Mouse (Mus musculus): ENCODE results near the gene Rnf5. TPM values are rescaled to one million over a fixed set of nuclear protein-coding genes. Genes with fewer than 3 reads are reported as not detected.

Rnf5 gene
- polyA plus RNA-seq, 1 experiment from 2014 or later: 185 TPM

DNA sequence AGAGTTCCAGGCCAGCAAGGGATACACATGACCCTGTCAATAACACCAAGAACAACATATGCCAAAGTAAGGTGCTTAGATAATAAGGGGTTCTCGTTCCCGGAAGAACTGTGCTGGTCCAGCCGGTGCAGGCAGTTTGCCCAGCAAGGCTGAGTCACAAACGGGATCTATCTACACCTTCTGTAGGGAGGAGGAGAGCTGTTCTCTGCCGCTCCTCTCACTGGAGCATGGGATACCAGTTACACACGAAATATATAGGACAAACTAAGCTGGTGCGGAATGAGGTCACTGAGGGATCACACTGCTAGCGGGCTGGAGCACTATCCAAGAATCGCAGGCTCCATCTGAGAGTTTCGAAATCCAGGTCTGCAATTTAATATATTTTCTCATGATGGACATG, 40.5 kb upstream of the Rnf5 start:
- no peak for DNase-seq (ENCODE audit: extremely low spot score, low spot score)
- H3K27ac ChIP-seq: peak overlapping the region; percentile 80
- H3K36me3 ChIP-seq (replicated peaks): peaks cover 15% of the 10 kb centered on the region
- 0 out of 2 replicates have a peak overlapping the region, but pooled peaks have one; percentile 99 for H3K4me3 ChIP-seq
- peaks cover 53% of the 10 kb centered on the region for H3K4me1 ChIP-seq
- 89% methylated on average over 10 of the region's 10 CpGs for WGBS
- H3K27me3 ChIP-seq (ENCODE audit: poor library complexity, severe bottlenecking): no peaks in the 10 kb centered on the region
- no peaks in the 10 kb centered on the region for H3K9me3 ChIP-seq

DNA sequence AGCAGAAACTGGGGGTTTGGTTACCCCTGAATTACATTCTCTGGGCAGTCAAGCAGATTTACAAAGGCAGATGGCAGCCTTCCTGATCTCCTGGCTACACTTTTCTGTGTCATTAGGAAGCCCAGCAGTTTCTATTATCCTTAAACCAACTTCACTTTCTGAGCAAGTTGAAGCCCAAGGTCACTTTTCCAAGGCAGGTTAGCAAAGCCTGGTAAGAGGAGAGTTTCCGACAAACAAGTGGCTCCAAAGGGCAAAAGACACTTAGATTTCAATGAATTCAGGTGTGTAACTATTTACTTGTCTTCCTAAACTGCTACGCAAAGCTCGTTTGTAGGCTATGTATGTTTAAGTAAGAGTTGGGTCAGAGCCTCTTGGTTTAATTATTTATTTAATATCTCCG, 39.9 kb upstream of the Rnf5 start:
- H3K4me1 ChIP-seq: peaks cover 47% of the 10 kb centered on the region
- no peak overlapping the region for H3K27ac ChIP-seq
- DNase-seq (ENCODE audit: extremely low spot score, low spot score): no peak

DNA sequence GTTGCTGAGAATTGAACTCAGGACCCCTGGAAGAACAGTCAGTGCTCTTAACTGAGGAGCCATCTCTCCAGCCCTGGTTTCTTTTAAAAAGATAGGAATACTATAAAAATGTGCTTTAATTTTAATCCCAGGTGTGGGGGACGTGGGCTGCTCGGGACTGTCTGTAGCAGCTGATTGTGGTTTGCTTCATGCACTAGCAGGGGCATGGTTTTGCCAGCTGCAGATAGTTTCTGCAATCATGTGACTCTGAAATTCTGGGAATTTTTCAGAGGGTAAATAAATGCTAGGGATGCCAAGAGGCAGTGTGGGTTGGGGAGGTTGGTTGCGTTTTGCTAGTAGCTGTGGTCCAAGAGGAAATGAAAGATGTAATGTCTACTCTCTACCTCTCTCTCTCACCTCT, 38.5 kb upstream of the Rnf5 start:
- Histone ChIP-seq H3K4me3 (no peak overlapping the region), H3K9me3 (no peaks in the 10 kb centered on the region), H3K4me1 (peaks cover 35% of the 10 kb centered on the region), H3K27ac (peak overlapping the region; percentile 84), H3K36me3 (replicated peaks) (peaks cover 9% of the 10 kb centered on the region), H3K27me3 (ENCODE audit: poor library complexity, severe bottlenecking) (no peaks in the 10 kb centered on the region; the same call in 1 of the 2 replicates)
- 92% methylated on average over 3 of the region's 3 CpGs for WGBS
- DNase-seq (ENCODE audit: extremely low spot score, low spot score): no peak

More for the DNA sequence above, 39.9 kb upstream of the Rnf5 start:
- Histone ChIP-seq H3K4me3 (no peak overlapping the region), H3K36me3 (replicated peaks) (peaks cover 9% of the 10 kb centered on the region), H3K9me3 (no peaks in the 10 kb centered on the region), H3K27me3 (ENCODE audit: poor library complexity, severe bottlenecking) (no peaks in the 10 kb centered on the region)
- WGBS: 93% methylated on average over 4 of the region's 4 CpGs

DNA sequence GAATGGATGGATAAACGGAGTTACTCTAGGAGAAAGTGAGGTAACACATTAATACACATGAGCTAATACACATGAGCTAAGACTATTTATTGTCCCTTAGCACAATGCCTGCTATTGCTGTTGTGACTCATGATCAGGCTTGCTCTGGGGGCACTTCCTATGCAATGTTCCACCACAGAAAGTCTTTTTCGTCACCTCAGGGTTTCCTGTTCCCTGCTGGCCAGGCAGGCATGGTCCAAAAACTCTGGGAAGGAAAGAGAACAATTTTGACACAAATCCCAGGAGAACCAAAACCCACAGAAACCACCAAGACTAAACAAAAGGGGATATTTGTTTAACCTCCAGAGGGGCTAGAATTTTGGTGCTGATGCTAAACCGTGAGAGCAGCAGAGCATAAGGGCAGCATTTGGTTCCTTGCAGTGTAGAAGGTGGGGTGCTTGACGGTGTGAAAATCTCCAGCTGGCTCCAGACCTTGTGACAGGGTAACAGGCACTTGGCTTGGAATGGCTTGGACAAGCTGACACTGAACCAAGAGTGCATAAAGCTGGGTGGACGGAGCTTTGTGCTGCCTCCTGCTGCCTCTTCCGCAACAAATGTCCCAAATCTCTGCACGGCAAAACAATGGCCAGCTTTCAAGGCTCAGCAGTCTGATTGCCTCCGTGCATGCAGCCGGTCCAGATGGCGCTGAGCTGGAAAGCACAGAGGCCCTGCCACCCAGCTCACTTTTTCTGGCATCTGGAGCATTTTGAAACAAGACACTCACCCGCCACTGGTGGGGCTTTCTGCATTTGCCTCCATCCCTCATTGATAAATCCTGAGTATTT, 37.5 kb upstream of the Rnf5 start:
- 20% methylated on average over 11 of the region's 11 CpGs for WGBS
- Histone ChIP-seq H3K27me3 (ENCODE audit: poor library complexity, severe bottlenecking) (no peaks in the 10 kb centered on the region; the same call in 1 of the 2 replicates), H3K4me3 (peak overlapping the region; percentile 7; the same call in 1 of the 2 replicates), H3K27ac (peak overlapping the region; percentile 84), H3K9me3 (no peaks in the 10 kb centered on the region), H3K36me3 (replicated peaks) (peaks cover 4% of the 10 kb centered on the region), H3K4me1 (peaks cover 27% of the 10 kb centered on the region)
- peak; percentile 61 for DNase-seq (ENCODE audit: extremely low spot score, low spot score)

DNA sequence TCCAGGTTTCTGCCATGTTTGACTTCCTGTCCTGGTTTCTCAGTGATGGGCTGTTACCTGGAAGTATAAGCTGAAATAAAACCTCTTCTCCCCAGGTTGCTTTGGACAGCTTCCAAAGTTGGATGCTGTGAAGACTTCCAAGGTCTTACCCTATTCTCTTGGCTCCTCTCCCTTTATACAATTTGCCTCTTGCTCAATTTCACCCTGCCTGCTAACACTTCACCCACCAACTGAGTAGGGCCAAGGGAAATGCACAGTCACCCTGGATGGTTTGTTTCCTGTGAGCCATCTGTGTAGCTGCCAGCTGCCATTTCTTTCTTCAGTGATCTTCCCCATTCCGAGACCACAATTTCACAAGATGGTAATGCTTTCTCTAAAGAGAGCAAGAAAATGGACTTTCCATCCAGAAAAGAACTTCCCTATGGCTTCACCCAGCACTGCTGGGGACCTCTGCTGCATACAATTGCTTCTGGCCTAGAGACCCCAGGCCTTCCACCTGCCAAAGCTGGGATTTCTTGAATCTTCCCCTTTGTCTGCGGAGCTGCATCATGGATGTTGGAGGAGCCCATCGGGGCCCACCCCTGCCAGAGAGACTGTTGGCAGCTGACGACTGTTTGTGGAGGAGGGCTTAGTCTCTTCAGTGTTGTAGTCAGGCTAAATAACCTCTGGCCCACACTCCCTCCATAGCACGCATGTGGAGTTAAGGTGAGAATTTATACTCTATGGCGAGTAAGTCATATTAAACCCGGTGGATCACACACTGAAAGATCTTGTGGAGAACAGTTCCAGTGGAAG, 36.2 kb upstream of the Rnf5 start:
- H3K27ac ChIP-seq: peak overlapping the region; percentile 51; the same call in 1 of the 2 replicates
- peaks cover 14% of the 10 kb centered on the region for H3K4me1 ChIP-seq
- 89% methylated on average over 7 of the region's 7 CpGs for WGBS
- no peaks in the 10 kb centered on the region for H3K9me3 ChIP-seq
- no peak for DNase-seq (ENCODE audit: extremely low spot score, low spot score)
- H3K4me3 ChIP-seq: no peak overlapping the region
- no peaks in the 10 kb centered on the region; the same call in 1 of the 2 replicates for H3K27me3 ChIP-seq (ENCODE audit: poor library complexity, severe bottlenecking)
- H3K36me3 ChIP-seq (replicated peaks): no peaks in the 10 kb centered on the region

DNA sequence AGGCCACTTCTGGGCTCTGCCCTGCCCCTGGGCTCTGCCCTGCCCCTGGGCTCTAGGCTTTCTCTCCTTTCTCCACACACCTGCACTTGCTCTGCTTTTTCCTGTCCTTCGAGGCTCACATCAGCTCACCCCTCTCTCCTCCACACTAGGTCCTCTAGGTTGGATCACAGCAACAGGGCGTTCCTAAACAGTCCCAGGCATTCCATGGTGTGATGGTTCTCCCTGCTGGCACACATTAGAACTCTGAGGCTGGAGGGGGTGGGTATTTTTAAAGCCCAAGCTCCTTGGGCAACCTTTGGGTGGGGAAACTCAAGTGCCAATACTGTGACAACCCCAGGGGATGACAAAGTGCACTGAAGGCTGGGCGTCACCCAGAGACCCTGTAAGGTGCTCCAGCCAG, 34.0 kb upstream of the Rnf5 start:
- H3K9me3 ChIP-seq: no peaks in the 10 kb centered on the region
- peaks cover 16% of the 10 kb centered on the region for H3K27me3 ChIP-seq (ENCODE audit: poor library complexity, severe bottlenecking)
- DNase-seq (ENCODE audit: extremely low spot score, low spot score): no peak
- H3K4me1 ChIP-seq: peaks cover 21% of the 10 kb centered on the region
- H3K4me3 ChIP-seq: no peak overlapping the region
- no peak overlapping the region for H3K27ac ChIP-seq
- no peaks in the 10 kb centered on the region for H3K36me3 ChIP-seq (replicated peaks)
- WGBS: 74% methylated on average over 3 of the region's 3 CpGs

DNA sequence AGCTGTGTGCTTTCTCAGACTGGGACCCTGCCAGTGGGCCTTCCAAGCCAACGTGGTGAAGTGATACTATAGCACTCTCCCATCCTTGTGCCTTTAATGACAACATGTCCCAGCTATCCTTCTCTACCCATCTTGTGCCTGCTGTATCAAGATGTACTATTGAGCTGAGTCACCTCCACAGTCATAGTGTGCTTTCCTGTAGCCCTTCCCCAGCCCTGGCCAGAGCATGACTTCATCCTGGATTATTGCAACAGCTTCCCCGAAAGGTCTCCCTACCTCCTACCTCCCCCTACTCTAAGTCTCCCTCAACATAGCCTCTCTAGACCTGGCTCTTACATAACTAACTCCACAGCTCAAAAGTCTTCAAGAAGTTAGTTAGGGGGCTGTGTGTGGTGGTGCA, 32.2 kb upstream of the Rnf5 start:
- Histone ChIP-seq H3K27ac (no peak overlapping the region), H3K36me3 (replicated peaks) (no peaks in the 10 kb centered on the region), H3K4me1 (peaks cover 29% of the 10 kb centered on the region), H3K27me3 (ENCODE audit: poor library complexity, severe bottlenecking) (peaks cover 34% of the 10 kb centered on the region), H3K4me3 (no peak overlapping the region), H3K9me3 (no peaks in the 10 kb centered on the region)
- no peak for DNase-seq (ENCODE audit: extremely low spot score, low spot score)
- WGBS: 69% methylated on average over 2 of the region's 2 CpGs

DNA sequence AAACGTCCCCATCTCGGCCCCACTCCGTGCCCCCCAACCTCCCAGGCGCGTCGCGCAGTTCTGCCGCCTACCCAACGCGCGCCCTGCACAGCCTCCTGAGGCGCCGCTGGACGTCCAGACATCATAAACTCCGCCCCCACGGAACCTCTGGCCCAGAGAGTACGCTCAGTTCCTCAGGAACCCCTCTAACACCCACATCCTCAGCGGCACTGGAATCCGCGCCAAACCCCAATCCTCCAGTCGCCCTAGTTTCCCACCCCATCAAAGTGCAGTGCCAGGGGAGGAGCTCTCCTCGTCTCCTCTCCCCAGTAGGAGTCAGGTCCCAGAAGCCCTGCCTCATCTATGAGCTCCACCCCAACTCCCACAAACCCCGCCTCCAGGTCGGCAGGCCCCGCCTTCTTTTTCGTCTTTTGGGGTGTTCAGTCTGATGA, 28.8 kb upstream of the Rnf5 start:
- Histone ChIP-seq H3K4me1 (peaks cover 58% of the 10 kb centered on the region), H3K4me3 (peak overlapping the region; percentile 80), H3K27me3 (ENCODE audit: poor library complexity, severe bottlenecking) (peaks cover 61% of the 10 kb centered on the region), H3K36me3 (replicated peaks) (no peaks in the 10 kb centered on the region), H3K27ac (peak overlapping the region; percentile 60; the same call in 1 of the 2 replicates), H3K9me3 (no peaks in the 10 kb centered on the region)
- WGBS: under 1% methylated on average over 26 of the region's 26 CpGs
- DNase-seq (ENCODE audit: extremely low spot score, low spot score): peak; percentile 49

DNA sequence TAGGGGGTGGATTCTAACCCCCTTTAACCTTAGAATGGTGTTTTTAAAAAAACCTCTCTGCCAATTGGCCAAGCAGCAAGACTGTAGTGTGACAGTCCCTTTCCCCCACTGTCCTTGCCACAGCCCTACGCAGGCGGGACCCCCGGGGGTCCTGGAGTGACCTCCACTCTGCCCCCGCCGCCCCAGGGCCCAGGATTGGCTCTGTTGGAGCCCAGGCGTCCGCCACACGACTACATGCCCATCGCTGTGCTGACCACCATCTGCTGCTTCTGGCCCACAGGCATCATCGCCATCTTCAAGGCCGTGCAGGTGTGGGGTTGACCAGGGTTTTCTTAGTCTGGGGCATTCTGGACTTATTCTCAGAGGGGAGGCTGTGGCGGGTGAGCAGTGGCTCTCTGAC, 28.2 kb upstream of the Rnf5 start:
- Histone ChIP-seq H3K4me1 (peaks cover 61% of the 10 kb centered on the region), H3K36me3 (replicated peaks) (no peaks in the 10 kb centered on the region), H3K4me3 (peak overlapping the region; percentile 80), H3K27ac (0 out of 2 replicates have a peak overlapping the region, but pooled peaks have one; percentile 60), H3K9me3 (no peaks in the 10 kb centered on the region), H3K27me3 (ENCODE audit: poor library complexity, severe bottlenecking) (peaks cover 61% of the 10 kb centered on the region)
- WGBS: 3% methylated on average over 12 of the region's 12 CpGs
- no peak for DNase-seq (ENCODE audit: extremely low spot score, low spot score)

DNA sequence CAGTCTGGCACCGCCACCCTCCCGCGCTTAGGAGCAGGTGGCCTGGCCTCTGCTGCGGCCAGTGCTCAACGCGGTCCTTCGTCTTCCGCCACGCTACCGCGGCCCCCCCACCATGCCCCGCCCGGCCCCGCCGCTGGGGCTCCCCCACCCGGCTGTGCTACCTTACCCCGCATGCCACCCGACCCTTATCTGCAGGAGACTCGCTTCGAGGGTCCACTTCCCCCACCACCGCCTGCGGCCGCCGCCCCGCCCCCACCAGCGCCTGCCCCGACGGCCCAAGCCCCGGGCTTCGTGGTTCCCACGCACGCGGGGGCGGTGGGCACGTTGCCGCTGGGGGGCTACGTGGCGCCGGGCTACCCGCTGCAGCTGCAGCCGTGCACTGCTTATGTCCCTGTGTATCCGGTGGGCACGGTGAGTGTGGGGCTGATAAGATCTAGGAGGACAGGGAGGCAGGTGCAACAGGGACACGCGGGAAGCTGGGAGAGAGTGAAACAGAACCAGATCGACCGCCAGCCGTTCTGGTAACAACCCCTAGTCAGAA, 27.3 kb upstream of the Rnf5 start:
- Histone ChIP-seq H3K4me3 (peak overlapping the region; percentile 80), H3K27me3 (ENCODE audit: poor library complexity, severe bottlenecking) (peaks cover 61% of the 10 kb centered on the region)
- no peak for DNase-seq (ENCODE audit: extremely low spot score, low spot score)

DNA sequence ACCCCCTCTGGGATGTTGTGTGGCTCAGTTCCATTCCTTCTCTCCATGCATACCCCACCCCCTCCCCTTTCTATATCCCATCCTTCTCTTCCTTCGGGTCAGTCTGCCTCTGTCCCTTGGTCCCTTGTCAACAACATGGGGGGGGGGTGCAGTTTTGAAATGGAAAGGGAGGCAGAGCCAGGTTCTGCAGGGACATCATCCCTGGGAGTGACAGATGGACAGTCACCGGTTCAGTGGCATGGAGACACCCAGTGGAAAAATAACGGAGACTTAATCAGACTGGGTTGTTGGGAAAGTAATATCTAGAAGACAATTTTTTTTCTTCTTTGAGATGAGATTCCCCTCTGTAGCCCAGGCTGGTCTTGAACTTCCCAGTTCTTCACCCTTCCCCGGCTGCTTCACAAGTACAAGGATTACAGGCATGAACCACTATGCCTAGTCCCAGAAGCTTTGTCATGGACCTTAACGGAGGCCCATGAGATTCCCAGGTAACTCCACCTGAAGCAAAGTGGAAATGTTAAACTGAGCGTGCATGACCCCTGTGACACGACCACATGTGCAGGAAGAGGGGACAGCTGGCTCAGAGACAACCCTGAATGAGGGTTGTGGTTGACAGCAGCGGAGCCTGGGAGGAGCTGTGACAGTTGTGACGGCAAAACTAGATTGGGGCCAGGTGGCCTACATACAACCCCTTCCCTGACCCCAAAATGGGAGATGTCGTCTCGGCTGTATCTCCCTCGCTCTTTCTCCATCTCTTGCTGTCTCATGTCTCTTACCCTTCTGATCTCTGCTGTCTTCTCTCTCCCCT, 26.5 kb upstream of the Rnf5 start:
- Histone ChIP-seq H3K27ac (peak overlapping the region; percentile 89), H3K4me3 (peak overlapping the region; percentile 80), H3K4me1 (peaks cover 72% of the 10 kb centered on the region), H3K9me3 (no peaks in the 10 kb centered on the region), H3K27me3 (ENCODE audit: poor library complexity, severe bottlenecking) (peaks cover 61% of the 10 kb centered on the region), H3K36me3 (replicated peaks) (peaks cover 9% of the 10 kb centered on the region)
- DNase-seq (ENCODE audit: extremely low spot score, low spot score): no peak
- WGBS: 11% methylated on average over 12 of the region's 12 CpGs

More for the DNA sequence above, 27.3 kb upstream of the Rnf5 start:
- Histone ChIP-seq H3K36me3 (replicated peaks) (peaks cover 1% of the 10 kb centered on the region), H3K27ac (peak overlapping the region; percentile 67; the same call in 1 of the 2 replicates), H3K9me3 (no peaks in the 10 kb centered on the region), H3K4me1 (peaks cover 69% of the 10 kb centered on the region)
- 2% methylated on average over 47 of the region's 48 CpGs for WGBS

DNA sequence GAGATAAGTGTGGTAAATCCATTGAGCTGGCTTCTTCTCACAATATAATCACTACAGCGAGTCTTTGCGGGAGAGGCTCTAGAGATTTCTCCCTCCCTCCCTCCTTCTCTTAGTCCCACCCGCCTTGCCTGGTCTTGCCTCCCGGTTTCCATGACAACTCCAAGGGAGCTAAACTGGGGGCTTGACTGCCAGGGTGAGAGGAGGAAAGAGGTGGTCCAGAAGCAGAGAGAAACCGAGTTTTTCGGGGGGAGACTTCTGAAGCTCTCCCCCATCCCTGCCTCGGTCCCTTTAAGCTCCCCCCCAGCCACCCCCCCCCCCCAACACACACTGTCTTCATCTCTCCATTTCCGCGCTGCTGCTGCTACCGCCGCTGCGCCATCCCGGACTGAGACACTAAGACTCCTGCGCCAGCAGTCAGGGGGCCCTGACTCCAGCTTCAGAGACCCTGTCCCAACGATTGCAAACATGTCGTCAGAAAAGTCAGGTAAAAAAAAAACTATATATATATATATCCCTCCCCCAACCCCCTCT, 25.8 kb upstream of the Rnf5 start, which contains the start of gene Prrt1:
TSS of gene Prrt1 (plus strand) at position 313 of the 531 bp plus-strand sequence.
- peak; percentile 53 for DNase-seq (ENCODE audit: extremely low spot score, low spot score)
- Histone ChIP-seq H3K9me3 (no peaks in the 10 kb centered on the region), H3K4me1 (peaks cover 72% of the 10 kb centered on the region), H3K36me3 (replicated peaks) (peaks cover 11% of the 10 kb centered on the region), H3K27me3 (ENCODE audit: poor library complexity, severe bottlenecking) (peaks cover 61% of the 10 kb centered on the region), H3K4me3 (peak within 1 kb of the TSS; percentile 80), H3K27ac (peak within 1 kb of the TSS; percentile 89)
- under 1% methylated on average over 16 of the region's 16 CpGs for WGBS
